Mouse (Mus musculus) kidney, adult 2 months (tissue): ENCODE measurements at regions not wholly inside any gene's neighbourhood (a gene's known extent, or its start where the extent isn't known, plus 50 kb on each side); places are given as distances from the start of the nearest gene placed in this dataset.

ENCODE experiments used
- DNase-seq: peaks from one replicate; pipeline ENCODE4 v3.0.0; 2021
- H3K27ac ChIP-seq: fragments of 200-500 bp; 2 replicates; pipeline ENCODE4 v1.5.1; 2012; ENCODE audit warnings: low read depth, low read length, control low read depth, inconsistent platforms; ENCODE audit not compliant: insufficient read depth
- H3K27me3 ChIP-seq: fragments of 200-500 bp; replicated peaks from 2 replicates; pipeline ENCODE4 v1.6.1; 2012; ENCODE audit warnings: mild to moderate bottlenecking, moderate library complexity, low read length, inconsistent platforms; ENCODE audit not compliant: control insufficient read depth, insufficient read depth
- H3K36me3 ChIP-seq: fragments of 200-500 bp; 2 replicates; pipeline ENCODE4 v1.6.1; 2012; ENCODE audit warnings: mild to moderate bottlenecking, moderate library complexity, low read length, inconsistent platforms; ENCODE audit not compliant: control insufficient read depth, insufficient read depth
- H3K4me1 ChIP-seq: fragments of 200-500 bp; 2 replicates; pipeline ENCODE4 v1.6.1; 2011; ENCODE audit warnings: low read length; ENCODE audit not compliant: control insufficient read depth, insufficient read depth
- H3K4me3 ChIP-seq: fragments of 200-500 bp; 2 replicates; pipeline ENCODE4 v1.5.1; 2011; ENCODE audit warnings: mild to moderate bottlenecking, low read depth, low read length, control low read depth; ENCODE audit not compliant: insufficient read depth
- CTCF ChIP-seq: fragments of 200-500 bp; conservative IDR thresholded peaks from 2 replicates; pipeline ENCODE4 v1.5.1; 2011; ENCODE audit warnings: low read depth, mild to moderate bottlenecking, control low read depth, low read length, moderate library complexity, mixed read lengths; ENCODE audit not compliant: insufficient read depth, insufficient read length
- POLR2A ChIP-seq: fragments of 200-500 bp; IDR thresholded peaks from one replicate; pipeline ENCODE4 v1.6.1; 2011; ENCODE audit warnings: low read depth, low read length, control low read depth
- WGBS: fragments of 180-500 bp; shearing (Covaris S2); methylation state at CpG from one replicate; pipeline ENCODE4 v1.1.7; 2018; 5-methylcytosine and 5-hydroxymethylcytosine counted together

GRCm38 (mm10) chr7:116680523-116680922 lies 176.4 kb downstream of the Nucb2 start:
- no peak for TF ChIP-seq POLR2A
- H3K27ac ChIP-seq: no peak overlapping the region
- WGBS: 51% methylated on average over 3 of the region's 3 CpGs

GRCm38 (mm10) chr7:116681268-116681667 lies 177.1 kb downstream of the Nucb2 start:
- no peaks in the 10 kb centered on the region for H3K27me3 ChIP-seq
- no peaks in the 10 kb centered on the region for H3K4me1 ChIP-seq
- no peak for TF ChIP-seq POLR2A
- TF ChIP-seq CTCF: no peak
- WGBS: 11% methylated on average over 8 of the region's 8 CpGs
- H3K36me3 ChIP-seq: no peaks in the 10 kb centered on the region
- H3K4me3 ChIP-seq: no peak overlapping the region
- DNase-seq: no peak
- no peak overlapping the region for H3K27ac ChIP-seq

More at GRCm38 (mm10) chr7:116680523-116680922, 176.4 kb downstream of the Nucb2 start:
- Histone ChIP-seq H3K4me3 (no peak overlapping the region), H3K27me3 (no peaks in the 10 kb centered on the region), H3K4me1 (no peaks in the 10 kb centered on the region), H3K36me3 (no peaks in the 10 kb centered on the region)
- no peak for DNase-seq

- Histone ChIP-seq H3K27ac (no peak overlapping the region), H3K4me1 (no peaks in the 10 kb centered on the region), H3K36me3 (no peaks in the 10 kb centered on the region), H3K4me3 (no peak overlapping the region), H3K27me3 (no peaks in the 10 kb centered on the region)
- TF ChIP-seq CTCF: no peak
- no peak for TF ChIP-seq POLR2A
- 68% methylated on average over 2 of the region's 2 CpGs for WGBS
- no peak for DNase-seq
These were observed 196.2 kb downstream of the Nucb2 start for GRCm38 (mm10) chr7:116700409-116700808.

GRCm38 (mm10) chr7:116701466-116702342 lies 197.5 kb downstream of the Nucb2 start:
- peak; percentile 75 for DNase-seq
- no peak overlapping the region for H3K4me3 ChIP-seq
- no peaks in the 10 kb centered on the region for H3K36me3 ChIP-seq
- TF ChIP-seq POLR2A (no peak), CTCF (peak; percentile 81)
- 12% methylated on average over 14 of the region's 14 CpGs for WGBS
- H3K27me3 ChIP-seq: no peaks in the 10 kb centered on the region
- peak overlapping the region; percentile 39; the same call in 1 of the 2 replicates for H3K27ac ChIP-seq
- no peaks in the 10 kb centered on the region for H3K4me1 ChIP-seq

- 91% methylated on average over 2 of the region's 2 CpGs for WGBS
- no peaks in the 10 kb centered on the region for H3K36me3 ChIP-seq
- H3K4me1 ChIP-seq: no peaks in the 10 kb centered on the region
- no peak for TF ChIP-seq CTCF
- no peak for TF ChIP-seq POLR2A
- no peak overlapping the region for H3K27ac ChIP-seq
- no peak overlapping the region for H3K4me3 ChIP-seq
- no peaks in the 10 kb centered on the region for H3K27me3 ChIP-seq
- no peak for DNase-seq
These were observed 198.4 kb downstream of the Nucb2 start for GRCm38 (mm10) chr7:116702596-116702995.

GRCm38 (mm10) chr7:116711541-116711940 lies 207.4 kb downstream of the Nucb2 start:
- Histone ChIP-seq H3K4me1 (no peaks in the 10 kb centered on the region), H3K4me3 (no peak overlapping the region), H3K36me3 (no peaks in the 10 kb centered on the region), H3K27ac (no peak overlapping the region), H3K27me3 (no peaks in the 10 kb centered on the region)
- WGBS: 93% methylated on average over 2 of the region's 2 CpGs
- TF ChIP-seq CTCF (no peak), POLR2A (no peak)
- DNase-seq: no peak

GRCm38 (mm10) chr7:116713200-116713599 lies 209.0 kb downstream of the Nucb2 start:
- H3K27me3 ChIP-seq: no peaks in the 10 kb centered on the region
- H3K4me3 ChIP-seq: no peak overlapping the region
- TF ChIP-seq CTCF (no peak), POLR2A (no peak)
- H3K4me1 ChIP-seq: no peaks in the 10 kb centered on the region
- H3K27ac ChIP-seq: no peak overlapping the region
- no peaks in the 10 kb centered on the region for H3K36me3 ChIP-seq
- DNase-seq: peak; percentile 12
- 81% methylated on average over 8 of the region's 8 CpGs for WGBS
